Mouse (Mus musculus) lung, postnatal 36 days (tissue): ENCODE results near the gene Frs2.
"Not testable (repeated sequence)": the region's sequence is repeated elsewhere in the genome, so short reads cannot be mapped to it uniquely, and the experiment has no call there.

Experiments
- DNase-seq: peaks from one replicate; pipeline ENCODE4 v3.0.0; 2022; ENCODE audit warnings: mixed read lengths

The Frs2 gene

DNA sequence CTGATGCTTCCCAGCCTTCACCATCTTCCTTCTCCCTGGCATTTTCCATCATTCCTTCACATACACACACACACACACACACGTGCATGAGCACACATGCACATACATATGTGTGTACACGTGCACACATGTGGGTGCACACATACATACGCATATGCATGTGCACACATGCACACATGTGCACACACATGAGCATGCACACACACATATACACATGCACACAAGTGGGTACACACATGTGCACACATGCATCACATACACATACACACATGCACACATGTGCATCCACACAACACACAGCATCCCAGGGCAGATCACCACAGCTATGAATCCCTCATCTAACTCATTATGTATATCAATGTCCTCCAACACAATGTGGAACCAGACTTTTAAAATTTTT, 117.2 kb downstream of the Frs2 start:
- no peak for DNase-seq

DNA sequence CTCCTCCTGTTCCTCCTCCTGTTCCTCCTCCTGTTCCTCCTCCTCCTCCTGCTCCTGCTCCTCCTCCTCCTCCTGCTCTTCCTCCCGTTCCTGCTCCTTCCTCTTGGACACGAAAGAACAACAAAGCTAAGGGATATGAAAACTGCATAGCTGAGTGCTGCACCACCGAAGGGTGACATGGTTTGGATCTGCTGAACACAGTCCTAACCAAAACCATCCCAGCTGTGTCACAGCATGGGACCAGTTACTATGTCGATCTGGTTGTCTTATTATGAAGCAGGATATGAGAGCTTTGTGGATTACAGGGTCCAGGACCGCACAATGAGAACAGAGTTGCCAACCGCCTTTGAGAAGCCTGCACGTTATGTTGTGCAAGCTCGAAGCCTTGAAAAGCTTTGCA, 122.2 kb downstream of the Frs2 start:
- DNase-seq, result no peak

DNA sequence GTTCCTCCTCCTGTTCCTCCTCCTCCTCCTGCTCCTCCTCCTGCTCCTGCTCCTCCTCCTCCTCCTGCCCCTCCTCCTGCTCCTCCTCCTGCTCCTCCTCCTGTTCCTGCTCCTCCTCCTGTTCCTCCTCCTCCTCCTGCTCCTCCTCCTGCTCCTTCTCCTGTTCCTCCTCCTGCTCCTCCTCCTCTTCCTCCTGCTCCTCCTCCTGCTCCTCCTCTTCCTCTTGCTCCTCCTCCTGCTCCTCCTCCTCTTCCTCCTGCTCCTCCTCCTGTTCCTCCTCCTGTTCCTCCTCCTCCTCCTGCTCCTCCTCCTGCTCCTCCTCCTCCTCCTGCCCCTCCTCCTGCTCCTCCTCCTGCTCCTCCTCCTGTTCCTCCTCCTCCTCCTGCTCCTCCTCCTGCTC, 122.6 kb downstream of the Frs2 start:
- DNase-seq, result not testable (repeated sequence)

DNA sequence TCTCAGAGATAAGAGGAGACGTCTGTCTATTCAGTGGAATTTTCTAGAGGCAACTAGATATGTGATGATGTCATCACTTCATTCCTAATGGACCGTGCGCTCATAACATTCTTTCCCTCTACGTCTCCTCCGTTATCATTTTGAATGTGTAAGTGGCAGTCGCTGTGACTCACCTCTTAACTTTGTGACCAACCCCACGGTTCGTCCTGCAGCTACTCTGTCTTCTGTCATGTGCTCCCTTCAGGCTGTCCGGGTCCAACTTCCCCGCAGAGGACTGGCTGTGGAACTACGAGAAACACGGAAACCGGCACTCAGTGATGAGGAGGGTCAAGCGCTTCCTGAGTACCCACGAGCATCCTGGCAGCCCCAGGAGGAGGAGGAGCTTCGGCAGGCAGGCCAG, 124.6 kb downstream of the Frs2 start:
- no peak for DNase-seq

DNA sequence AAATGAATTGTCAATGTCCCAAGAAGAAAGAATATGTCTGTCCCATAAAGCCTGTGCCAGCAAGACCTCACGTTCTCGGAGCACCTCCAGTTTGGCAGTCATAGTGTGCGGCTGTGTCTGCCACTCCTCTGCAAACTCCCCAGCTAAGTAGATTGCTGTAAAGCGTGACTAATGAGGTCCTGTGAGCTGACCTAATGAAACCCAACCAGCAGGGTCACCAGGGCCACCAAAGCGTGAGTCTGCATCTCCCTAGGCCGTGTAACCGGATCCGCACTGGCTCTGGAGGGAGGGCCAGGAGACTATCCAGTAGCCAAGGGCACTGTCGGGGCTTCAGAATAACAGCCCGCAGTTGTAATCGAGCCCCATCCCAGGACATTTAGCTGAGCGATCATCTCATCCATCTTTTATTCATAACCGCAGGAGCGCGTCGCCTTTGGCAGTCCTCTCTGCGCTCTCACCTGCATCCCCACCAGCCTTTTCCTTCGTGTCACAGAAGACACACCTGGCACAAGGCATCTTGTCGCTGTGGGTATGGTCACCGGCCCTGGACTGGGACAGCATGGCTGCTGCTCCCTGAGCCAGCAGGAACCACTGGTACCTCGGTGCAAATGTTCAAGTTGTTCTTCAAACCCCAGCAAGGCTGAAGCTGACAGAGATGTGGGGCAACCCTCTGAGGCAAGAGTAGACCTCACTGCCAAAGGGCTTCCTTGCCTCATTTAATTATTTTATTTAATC, 127.1 kb downstream of the Frs2 start:
- no peak for DNase-seq
